Mouse (Mus musculus) erythroblast, embryonic 14.5 days (primary cell): ENCODE data around the gene Cyp17a1. TPM values are rescaled to one million over a fixed set of nuclear protein-coding genes. Genes with fewer than 3 reads are reported as not detected.

Experiments used
- H3K27me3 ChIP-seq: 2 replicates; pipeline ENCODE4 v1.6.1; 2012; ENCODE audit warnings: inconsistent platforms; ENCODE audit not compliant: control insufficient read depth
- H3K36me3 ChIP-seq: 2 replicates; pipeline ENCODE4 v1.6.1; 2012; ENCODE audit warnings: mild to moderate bottlenecking, inconsistent platforms; ENCODE audit not compliant: control insufficient read depth
- H3K4me1 ChIP-seq: 2 replicates; pipeline ENCODE4 v1.6.1; 2012; ENCODE audit warnings: inconsistent platforms; ENCODE audit not compliant: control insufficient read depth
- H3K4me3 ChIP-seq: replicated peaks from 2 replicates; pipeline ENCODE3; 2012; ENCODE audit warnings: moderate library complexity, mild to moderate bottlenecking, inconsistent platforms
- H3K9me3 ChIP-seq: 2 replicates; pipeline ENCODE4 v1.6.1; 2012; ENCODE audit warnings: low read length, inconsistent platforms, mixed read lengths; ENCODE audit not compliant: control insufficient read depth
- GATA1 ChIP-seq: IDR thresholded peaks from 2 replicates; pipeline ENCODE4 v1.6.1; 2012; ENCODE audit warnings: low read length, inconsistent platforms, mixed read lengths
- TAL1 ChIP-seq: IDR thresholded peaks from 3 replicates; pipeline ENCODE4 v1.6.1; 2012; ENCODE audit warnings: low read length, inconsistent platforms, mixed read lengths
- polyA plus RNA-seq: library from polyadenylated mRNA; stranded (reverse); fragments of >175 nt; gene quantifications from 2 replicates; pipeline ENCODE4 v1.2.3, GENCODE M21; 2012

The Cyp17a1 gene
- polyA plus RNA-seq, 1 experiment: not detected

DNA sequence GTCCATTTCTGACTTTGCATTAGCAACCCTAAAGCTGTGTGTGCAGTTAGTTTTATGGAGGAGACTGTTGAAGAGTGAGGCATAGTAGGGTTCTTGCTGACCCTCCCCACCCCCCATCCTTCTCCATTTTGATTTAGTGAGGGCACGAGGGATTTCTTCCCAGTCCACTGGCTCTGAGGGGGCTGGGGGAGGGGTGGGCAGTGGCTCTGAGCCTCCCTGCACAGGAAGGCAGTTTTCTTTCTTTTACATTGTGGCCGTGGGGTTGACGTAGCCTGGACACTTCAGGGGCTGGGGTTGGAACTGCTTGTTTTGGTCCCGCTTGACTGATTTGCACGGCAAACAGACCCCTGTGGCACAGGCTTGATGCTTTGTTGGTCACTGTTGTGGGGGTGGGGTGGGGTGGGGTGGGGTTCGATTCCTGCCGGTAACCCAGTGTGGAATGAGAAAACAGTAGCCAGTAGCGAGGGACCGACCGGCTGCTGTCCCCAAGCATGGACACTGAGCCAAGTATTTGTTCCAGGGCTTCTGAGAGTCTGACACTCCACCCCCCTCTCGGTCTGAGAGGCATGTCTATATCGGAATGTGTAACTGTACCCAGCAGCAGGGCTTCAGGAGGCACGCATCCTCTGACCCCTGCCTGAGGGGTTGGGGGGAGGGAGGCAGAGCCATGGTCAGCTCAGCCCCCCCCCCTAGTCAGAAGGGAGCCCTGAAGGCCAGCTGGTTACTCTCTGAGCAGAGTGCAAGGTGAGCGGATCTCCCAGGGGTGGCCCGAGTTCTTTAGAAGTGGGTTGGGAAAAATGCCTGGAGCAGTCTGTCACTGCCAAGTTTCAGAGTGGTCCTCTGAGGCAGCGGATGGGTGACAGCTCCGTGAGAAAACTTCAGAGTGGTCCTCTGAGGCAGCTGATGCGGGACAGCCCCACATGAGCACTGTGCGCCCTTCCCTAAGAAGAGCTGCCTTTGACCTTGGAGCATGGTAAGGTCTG is 48.9 kb downstream of the Cyp17a1 start:
- no peaks in the 10 kb centered on the region for H3K27me3 ChIP-seq
- no peaks in the 10 kb centered on the region for H3K9me3 ChIP-seq
- H3K4me1 ChIP-seq: peaks cover 3% of the 10 kb centered on the region
- peaks cover 19% of the 10 kb centered on the region for H3K36me3 ChIP-seq
- no peak overlapping the region for H3K4me3 ChIP-seq
- TF ChIP-seq GATA1 (no peak), TAL1 (no peak)

DNA sequence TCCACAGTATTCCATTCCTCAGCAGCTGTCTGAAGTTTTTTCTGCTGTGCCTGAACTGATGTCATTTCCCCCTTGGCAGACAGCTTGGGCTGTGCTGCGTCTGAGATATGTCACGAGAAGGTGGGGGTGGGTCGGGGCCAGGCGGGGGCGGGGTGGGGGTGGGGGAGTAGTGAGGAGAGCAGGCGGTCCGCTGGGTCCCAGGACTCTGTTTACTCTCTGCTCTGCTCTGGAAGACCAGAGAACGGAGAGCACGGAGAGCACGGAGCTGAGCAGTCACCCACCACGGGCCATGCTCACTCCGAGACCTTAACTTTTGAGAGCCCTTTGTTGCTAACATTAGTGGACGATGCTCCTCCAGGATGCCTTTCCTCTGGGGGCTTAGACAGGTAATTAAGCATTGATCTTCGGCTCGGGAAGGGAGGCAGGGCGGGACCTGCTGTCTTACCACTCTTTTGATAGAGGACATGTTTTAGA is 49.7 kb downstream of the Cyp17a1 start:
- no peaks in the 10 kb centered on the region for H3K27me3 ChIP-seq
- H3K4me3 ChIP-seq: no peak overlapping the region
- no peak for TF ChIP-seq GATA1
- TF ChIP-seq TAL1: no peak
- H3K4me1 ChIP-seq: peaks cover 3% of the 10 kb centered on the region
- H3K9me3 ChIP-seq: no peaks in the 10 kb centered on the region
- peaks cover 17% of the 10 kb centered on the region for H3K36me3 ChIP-seq

DNA sequence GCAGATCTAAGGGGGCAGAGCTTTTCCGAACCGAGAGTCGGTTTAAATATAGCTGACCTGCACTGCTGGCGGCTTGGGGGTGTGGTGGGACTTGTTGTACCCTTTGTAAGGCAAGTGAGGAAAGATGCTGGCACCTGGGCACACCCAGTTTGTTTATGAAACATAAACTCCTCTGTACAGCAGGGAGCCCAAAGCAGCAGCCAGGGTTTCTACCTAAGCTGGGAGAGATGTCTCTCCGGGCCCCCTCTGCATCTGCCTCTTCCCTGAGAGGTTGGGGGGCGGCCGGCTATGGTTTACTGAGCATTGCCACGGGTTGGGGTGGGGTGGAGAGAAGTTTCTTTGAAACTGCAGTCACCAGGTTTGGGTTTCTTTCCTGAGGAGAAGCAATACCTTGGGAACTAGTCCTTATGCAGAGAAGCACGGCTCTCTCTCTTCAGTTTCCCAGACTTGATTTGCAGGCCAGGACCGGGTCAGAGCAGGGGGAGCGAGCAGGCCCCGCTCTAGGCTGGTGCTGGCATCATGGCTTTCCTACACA is 50.2 kb downstream of the Cyp17a1 start:
- peaks cover 3% of the 10 kb centered on the region for H3K4me1 ChIP-seq
- H3K9me3 ChIP-seq: no peaks in the 10 kb centered on the region
- H3K4me3 ChIP-seq: no peak overlapping the region
- no peaks in the 10 kb centered on the region for H3K27me3 ChIP-seq
- H3K36me3 ChIP-seq: peaks cover 19% of the 10 kb centered on the region
- no peak for TF ChIP-seq GATA1
- no peak for TF ChIP-seq TAL1

GRCm38 (mm10) chr19:46621236-46622183 is 51.5 kb downstream of the Cyp17a1 start:
- Histone ChIP-seq H3K4me1 (peaks cover 3% of the 10 kb centered on the region), H3K4me3 (no peak overlapping the region), H3K9me3 (no peaks in the 10 kb centered on the region), H3K27me3 (no peaks in the 10 kb centered on the region), H3K36me3 (peaks cover 17% of the 10 kb centered on the region)
- TF ChIP-seq TAL1 (no peak), GATA1 (no peak)

GRCm38 (mm10) chr19:46620016-46620808 is 52.8 kb downstream of the Cyp17a1 start:
- no peaks in the 10 kb centered on the region for H3K27me3 ChIP-seq
- H3K9me3 ChIP-seq: no peaks in the 10 kb centered on the region
- peaks cover 25% of the 10 kb centered on the region for H3K36me3 ChIP-seq
- TF ChIP-seq GATA1: no peak
- no peak for TF ChIP-seq TAL1
- no peak overlapping the region for H3K4me3 ChIP-seq
- peaks cover 7% of the 10 kb centered on the region for H3K4me1 ChIP-seq

DNA sequence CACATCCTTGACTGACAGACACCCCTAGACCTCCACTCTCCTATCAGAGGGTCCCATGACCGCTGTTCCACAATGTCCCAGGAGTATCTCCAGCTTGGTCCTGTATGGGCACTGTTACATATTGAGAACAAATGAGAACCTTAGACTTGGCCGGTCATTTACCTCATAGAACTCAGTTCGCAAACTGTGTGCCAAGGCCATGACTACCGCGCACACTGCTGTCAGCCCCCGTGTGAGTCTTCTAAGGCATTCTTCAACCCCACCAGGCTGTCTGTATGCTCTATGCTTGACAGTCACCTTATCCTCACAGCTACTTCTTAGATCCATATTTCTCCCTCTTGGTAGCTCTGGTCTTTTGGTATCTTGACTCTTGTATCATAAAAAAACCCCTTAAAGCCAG is 53.5 kb downstream of the Cyp17a1 start:
- Histone ChIP-seq H3K4me3 (no peak overlapping the region), H3K27me3 (no peaks in the 10 kb centered on the region), H3K36me3 (peaks cover 22% of the 10 kb centered on the region), H3K9me3 (no peaks in the 10 kb centered on the region), H3K4me1 (peaks cover 11% of the 10 kb centered on the region)
- TF ChIP-seq TAL1 (no peak), GATA1 (no peak)

DNA sequence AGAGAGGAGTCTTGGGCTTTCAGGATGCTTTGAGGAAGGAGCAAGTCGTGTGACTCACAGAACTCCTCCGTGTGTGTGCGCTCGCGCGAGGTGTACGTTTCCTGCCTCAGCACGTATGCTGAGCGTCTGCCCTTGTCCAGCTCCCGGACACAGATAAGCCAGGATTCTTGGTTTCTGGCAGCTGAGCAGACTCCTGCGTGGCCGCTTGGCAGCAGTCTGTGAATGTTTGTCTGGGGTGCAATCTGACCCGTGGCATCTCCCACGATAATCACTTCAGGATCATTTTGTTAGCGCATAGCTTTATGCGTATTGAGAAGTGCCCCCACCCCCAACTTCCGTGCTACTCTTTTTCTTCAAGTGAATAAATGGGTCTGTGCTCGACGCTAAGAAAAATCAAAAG is 54.0 kb downstream of the Cyp17a1 start:
- H3K27me3 ChIP-seq: no peaks in the 10 kb centered on the region
- H3K36me3 ChIP-seq: peaks cover 26% of the 10 kb centered on the region
- no peaks in the 10 kb centered on the region for H3K9me3 ChIP-seq
- H3K4me1 ChIP-seq: peaks cover 16% of the 10 kb centered on the region
- TF ChIP-seq TAL1 (no peak), GATA1 (no peak)
- no peak overlapping the region for H3K4me3 ChIP-seq

DNA sequence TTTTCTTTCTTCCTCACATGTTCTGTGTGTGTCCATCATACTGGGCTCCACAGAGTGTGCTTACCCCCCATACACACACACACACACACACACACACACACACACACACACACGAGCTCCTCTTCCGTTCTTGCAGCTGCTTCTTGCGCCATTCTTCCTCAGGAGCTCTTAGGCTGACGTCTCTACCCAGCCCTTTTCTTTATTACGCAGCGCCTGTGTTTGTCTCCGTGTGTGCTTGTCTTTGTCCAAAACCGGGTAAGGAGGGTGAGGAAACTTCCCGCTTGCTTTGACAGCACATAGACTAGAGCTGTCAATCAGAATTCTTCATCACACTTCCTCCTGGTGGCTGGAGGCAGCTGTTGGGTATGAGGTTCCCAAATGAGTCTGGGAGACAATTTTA is 54.6 kb downstream of the Cyp17a1 start:
- Histone ChIP-seq H3K36me3 (peaks cover 31% of the 10 kb centered on the region), H3K9me3 (no peaks in the 10 kb centered on the region), H3K4me3 (no peak overlapping the region), H3K27me3 (no peaks in the 10 kb centered on the region), H3K4me1 (peaks cover 20% of the 10 kb centered on the region)
- TF ChIP-seq GATA1 (no peak), TAL1 (no peak)

GRCm38 (mm10) chr19:46617361-46617760 is 55.6 kb downstream of the Cyp17a1 start:
- Histone ChIP-seq H3K27me3 (no peaks in the 10 kb centered on the region), H3K36me3 (peaks cover 38% of the 10 kb centered on the region), H3K4me3 (no peak overlapping the region), H3K9me3 (no peaks in the 10 kb centered on the region), H3K4me1 (peaks cover 19% of the 10 kb centered on the region)
- TF ChIP-seq GATA1: no peak
- no peak for TF ChIP-seq TAL1

Other genes with a start within 250 kb of the Cyp17a1 start
- 4.2 and 5.2 TPM in 2 replicates for gene Trim8, start 171.5 kb downstream of the Cyp17a1 start, polyA plus RNA-seq
- gene Arl3, start 100.0 kb downstream of the Cyp17a1 start, polyA plus RNA-seq: 1.5 and 3.1 TPM in 2 replicates
- gene Sfxn2, start 99.8 kb downstream of the Cyp17a1 start, polyA plus RNA-seq: 0.02 and 0.06 TPM in 2 replicates
- gene Wbp1l, start 74.1 kb downstream of the Cyp17a1 start, polyA plus RNA-seq: 1.4 and 1.9 TPM in 2 replicates
- gene Borcs7, start 16.7 kb upstream of the Cyp17a1 start, polyA plus RNA-seq: 0.06 and 0.10 TPM in 2 replicates
- gene As3mt, start 34.3 kb upstream of the Cyp17a1 start, polyA plus RNA-seq: 0.07 TPM in 1 of 2 replicates, not detected in the other
- 3.5 and 4.9 TPM in 2 replicates for gene Cnnm2, start 88.4 kb upstream of the Cyp17a1 start, polyA plus RNA-seq